Mouse (Mus musculus) heart, adult 2 months (tissue): ENCODE results near the gene Ndufa7.

Experiments
- CTCF ChIP-seq: fragments of 200-600 bp; IDR thresholded peaks from 2 replicates; pipeline ENCODE4 v1.8.1; 2022; ENCODE audit warnings: antibody characterized with exemption, mild to moderate bottlenecking, moderate library complexity
- EP300 ChIP-seq: fragments of 200-500 bp; IDR thresholded peaks from 2 replicates; pipeline ENCODE4 v1.6.1; 2011; ENCODE audit warnings: low read depth, low read length, control low read depth; ENCODE audit not compliant: insufficient read depth

GRCm38 (mm10) chr17:33817969-33818643, 6.3 kb upstream of the Ndufa7 start:
- TF ChIP-seq CTCF (no peak), EP300 (no peak)
